Mouse (Mus musculus) hindbrain, embryonic 15.5 days (tissue): ENCODE data around the gene Olfr917. TPM values are rescaled to one million over a fixed set of nuclear protein-coding genes. Genes with fewer than 3 reads are reported as not detected.

Experiments
- ATAC-seq: fragments of 200-750 bp; cut with Nextera tagmentation; 2 replicates; pipeline ENCODE4 v1.8.0; 2017; ENCODE audit warnings: low read depth, moderate number of reproducible peaks, moderate TSS enrichment; ENCODE audit not compliant: low FRiP score
- H3K27ac ChIP-seq: fragments of 300-500 bp; sonication (generic); replicated peaks from 2 replicates; pipeline ENCODE4 v1.5.1; 2015; ENCODE audit warnings: mild to moderate bottlenecking, inconsistent platforms
- H3K27me3 ChIP-seq: fragments of 300-500 bp; sonication (generic); 2 replicates; pipeline ENCODE4 v1.6.1; 2015; ENCODE audit warnings: control low read depth, inconsistent platforms
- H3K36me3 ChIP-seq: fragments of 300-500 bp; sonication (generic); 2 replicates; pipeline ENCODE4 v1.6.1; 2015; ENCODE audit warnings: control low read depth, inconsistent platforms
- H3K4me1 ChIP-seq: fragments of 300-500 bp; sonication (generic); replicated peaks from 2 replicates; pipeline ENCODE4 v1.6.1; 2015; ENCODE audit warnings: control low read depth, inconsistent platforms
- H3K4me2 ChIP-seq: fragments of 300-500 bp; sonication (generic); 2 replicates; pipeline ENCODE4 v1.6.1; 2015; ENCODE audit warnings: moderate library complexity, mild to moderate bottlenecking, inconsistent platforms
- H3K4me3 ChIP-seq: fragments of 300-500 bp; sonication (generic); 2 replicates; pipeline ENCODE4 v1.5.1; 2015; ENCODE audit warnings: mild to moderate bottlenecking, inconsistent platforms
- H3K9ac ChIP-seq: fragments of 300-500 bp; sonication (generic); 2 replicates; pipeline ENCODE4 v1.6.1; 2015; ENCODE audit warnings: inconsistent platforms
- H3K9me3 ChIP-seq: fragments of 300-500 bp; sonication (generic); 2 replicates; pipeline ENCODE4 v1.6.1; 2016; ENCODE audit warnings: control low read depth, inconsistent platforms
- WGBS: fragments of 180-500 bp; shearing (Covaris S2); methylation state at CpG from one replicate; pipeline ENCODE4 v1.1.7; 2015; 5-methylcytosine and 5-hydroxymethylcytosine counted together
- polyA plus RNA-seq: library from polyadenylated mRNA; unstranded; fragments of >200 nt; fragmentation: Nextera tagmentation; extraction: Ambion mirVana; gene quantifications from 2 replicates; pipeline ENCODE4 v1.2.1, GENCODE M21; 2015

Gene Olfr917
- not detected in 2 replicates for polyA plus RNA-seq

- Histone ChIP-seq H3K4me2 (no peak within 1 kb of the TSS), H3K36me3 (no peaks in the 10 kb centered on the region), H3K27ac (no peak within 1 kb of the TSS), H3K9me3 (no peaks in the 10 kb centered on the region), H3K4me1 (no peaks in the 10 kb centered on the region), H3K27me3 (no peaks in the 10 kb centered on the region), H3K4me3 (no peak within 1 kb of the TSS), H3K9ac (no peak within 1 kb of the TSS)
- 95% methylated on average over 1 of the region's 1 CpGs for WGBS
- no peak for ATAC-seq
Measured at GRCm38 (mm10) chr9:38665742-38666141, at the start of gene Olfr917. Olfr917 (minus strand) TSS chr9:38665842.

- Histone ChIP-seq H3K27me3 (no peaks in the 10 kb centered on the region), H3K36me3 (no peaks in the 10 kb centered on the region), H3K9ac (no peak within 1 kb of the TSS), H3K4me1 (no peaks in the 10 kb centered on the region), H3K9me3 (no peaks in the 10 kb centered on the region), H3K4me2 (no peak within 1 kb of the TSS), H3K4me3 (no peak within 1 kb of the TSS), H3K27ac (no peak within 1 kb of the TSS)
- ATAC-seq: no peak
- 91% methylated on average over 2 of the region's 2 CpGs for WGBS
Measured at GRCm38 (mm10) chr9:38674501-38674900, 8.9 kb upstream of the Olfr917 start, which contains the start of gene Olfr918. Olfr918 (minus strand) TSS chr9:38674601.

- no peak overlapping the region for H3K27ac ChIP-seq
- H3K9ac ChIP-seq: no peak overlapping the region
- no peak overlapping the region for H3K4me2 ChIP-seq
- no peaks in the 10 kb centered on the region for H3K36me3 ChIP-seq
- no peak for ATAC-seq
- no peaks in the 10 kb centered on the region for H3K4me1 ChIP-seq
- no peak overlapping the region for H3K4me3 ChIP-seq
- H3K27me3 ChIP-seq: no peaks in the 10 kb centered on the region
- 92% methylated on average over 2 of the region's 2 CpGs for WGBS
- no peaks in the 10 kb centered on the region for H3K9me3 ChIP-seq
Measured at GRCm38 (mm10) chr9:38672887-38673286, 7.2 kb upstream of the Olfr917 start.

GRCm38 (mm10) chr9:38659775-38660174, 5.9 kb downstream of the Olfr917 start, which contains the start of gene Olfr916:
Olfr916 (minus strand) TSS chr9:38659875.
- H3K4me2 ChIP-seq: no peak within 1 kb of the TSS
- H3K4me3 ChIP-seq: no peak within 1 kb of the TSS
- H3K27me3 ChIP-seq: no peaks in the 10 kb centered on the region
- H3K27ac ChIP-seq: no peak within 1 kb of the TSS
- no peaks in the 10 kb centered on the region for H3K36me3 ChIP-seq
- no peak within 1 kb of the TSS for H3K9ac ChIP-seq
- 74% methylated on average over 1 of the region's 1 CpGs for WGBS
- H3K4me1 ChIP-seq: no peaks in the 10 kb centered on the region
- no peak for ATAC-seq
- no peaks in the 10 kb centered on the region for H3K9me3 ChIP-seq

GRCm38 (mm10) chr9:38632406-38632805, 33.2 kb downstream of the Olfr917 start:
- H3K36me3 ChIP-seq: no peaks in the 10 kb centered on the region
- H3K9me3 ChIP-seq: no peaks in the 10 kb centered on the region
- H3K4me1 ChIP-seq: no peaks in the 10 kb centered on the region
- H3K27ac ChIP-seq: no peak overlapping the region
- ATAC-seq: no peak
- H3K4me2 ChIP-seq: no peak overlapping the region
- H3K27me3 ChIP-seq: no peaks in the 10 kb centered on the region
- WGBS: 74% methylated on average over 4 of the region's 4 CpGs
- H3K9ac ChIP-seq: no peak overlapping the region
- no peak overlapping the region for H3K4me3 ChIP-seq

Other genes with a start within 250 kb of the Olfr917 start
- not detected in 2 replicates for gene Olfr901, start 236.4 kb downstream of the Olfr917 start, polyA plus RNA-seq
- not detected in 2 replicates for gene Olfr902, start 218.2 kb downstream of the Olfr917 start, polyA plus RNA-seq
- not detected in 2 replicates for gene Olfr904, start 202.7 kb downstream of the Olfr917 start, polyA plus RNA-seq
- not detected in 2 replicates for gene Olfr905, start 194.7 kb downstream of the Olfr917 start, polyA plus RNA-seq
- gene Olfr906, start 178.8 kb downstream of the Olfr917 start, polyA plus RNA-seq: not detected in 2 replicates
- gene Olfr907, start 170.0 kb downstream of the Olfr917 start, polyA plus RNA-seq: not detected in 2 replicates
- gene Olfr911-ps1, start 144.3 kb downstream of the Olfr917 start, polyA plus RNA-seq: not detected in 2 replicates
- gene Olfr910, start 128.0 kb downstream of the Olfr917 start, polyA plus RNA-seq: not detected in 2 replicates
- not detected in 2 replicates for gene Olfr912, start 85.7 kb downstream of the Olfr917 start, polyA plus RNA-seq
- gene Olfr913, start 73.1 kb downstream of the Olfr917 start, polyA plus RNA-seq: not detected in 2 replicates
- gene Olfr914, start 60.7 kb downstream of the Olfr917 start, polyA plus RNA-seq: not detected in 2 replicates
- not detected in 2 replicates for gene Olfr916, start 6.0 kb downstream of the Olfr917 start, polyA plus RNA-seq
- not detected in 2 replicates for gene Olfr918, start 8.8 kb upstream of the Olfr917 start, polyA plus RNA-seq
- not detected in 2 replicates for gene Olfr919, start 37.8 kb upstream of the Olfr917 start, polyA plus RNA-seq
- 8.5 and 9.1 TPM in 2 replicates for gene Vwa5a, start 52.4 kb upstream of the Olfr917 start, polyA plus RNA-seq
- not detected in 2 replicates for gene Olfr920, start 86.5 kb upstream of the Olfr917 start, polyA plus RNA-seq
- not detected in 2 replicates for gene Olfr921, start 107.2 kb upstream of the Olfr917 start, polyA plus RNA-seq
- not detected in 2 replicates for gene Olfr922, start 148.8 kb upstream of the Olfr917 start, polyA plus RNA-seq
- not detected in 2 replicates for gene Olfr923, start 160.7 kb upstream of the Olfr917 start, polyA plus RNA-seq
- not detected in 2 replicates for gene Olfr924, start 178.6 kb upstream of the Olfr917 start, polyA plus RNA-seq
- gene Olfr26, start 189.2 kb upstream of the Olfr917 start, polyA plus RNA-seq: not detected in 2 replicates
- gene Olfr926, start 211.3 kb upstream of the Olfr917 start, polyA plus RNA-seq: not detected in 2 replicates